9 mouse cellular contexts compared by ENCODE assay signal in the genomic region with DNA sequence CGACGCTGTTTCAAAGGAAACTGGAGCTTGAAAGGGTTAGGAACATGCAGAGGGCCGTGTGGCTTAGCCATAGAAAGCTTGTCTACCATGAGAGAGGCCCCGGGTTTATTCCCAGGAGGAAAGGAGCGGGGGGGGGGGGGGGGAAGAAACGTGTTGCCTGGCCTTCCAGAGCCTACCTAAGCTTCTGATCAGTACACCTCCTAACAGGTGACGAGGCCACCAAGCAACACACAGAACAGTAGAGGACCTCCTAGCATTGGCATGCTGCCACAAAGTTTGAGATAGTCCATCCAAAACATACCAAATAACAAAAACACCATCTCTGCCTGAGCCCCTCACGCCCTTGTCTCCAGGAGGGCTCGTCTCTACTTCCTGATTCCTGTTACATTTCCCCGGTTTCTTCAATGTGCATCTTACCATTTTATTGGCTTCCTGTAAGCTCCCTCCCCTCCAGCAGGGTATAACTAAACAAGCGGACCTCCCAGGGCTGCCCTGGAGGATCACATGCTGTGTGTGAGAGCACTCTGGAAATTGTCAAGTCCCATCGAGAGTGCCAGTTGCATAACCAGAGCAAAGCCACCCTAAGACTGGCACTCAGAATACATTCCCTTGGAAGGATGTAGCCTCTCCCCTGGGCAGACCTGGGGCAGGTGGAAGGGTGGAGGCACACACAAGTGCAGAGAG. TPM values are rescaled to one million over a fixed set of nuclear protein-coding genes. Genes with fewer than 3 reads are reported as not detected.
DNase-seq lines count a peak whose midpoint lies in the region; ATAC-seq and TF ChIP-seq lines count a peak whose summit lies in the region.
"Had no signal": no experiment of that assay in that cellular context is flagged by ENCODE, and none has a peak within 500 bp of the region (broad histone marks: within the 10 kb centered on the region; RNA-seq: fewer than 3 reads in every experiment).

No protein-coding gene starts in this region.

- no peaks in the 10 kb centered on the region for H3K9me3 ChIP-seq in forebrain, embryonic 15.5 days
- 0 out of 2 replicates have a peak, but pooled peaks cover 8% of the 10 kb centered on the region for H3K9me3 ChIP-seq in forebrain, embryonic 12.5 days
- H3K9me3 ChIP-seq in heart, postnatal 0 days (replicated peaks; ENCODE audit: control insufficient read depth, low read length), result no peaks in the 10 kb centered on the region

- 51% methylated on average over 12 of the region's 12 CpGs for WGBS in forebrain, embryonic 15.5 days
- 60% methylated on average over 12 of the region's 12 CpGs for WGBS in forebrain, embryonic 12.5 days
- 42% methylated on average over 12 of the region's 12 CpGs for WGBS in heart, postnatal 0 days

- no peak for DNase-seq in left cerebral cortex, adult 2 months (ENCODE audit: extremely low spot score in 1 of 2, low spot score in 2 of 2)
- no peak for DNase-seq in left cerebral cortex, postnatal 14 days (ENCODE audit: low spot score in 2 of 2)
- DNase-seq in heart, postnatal 0 days (ENCODE audit: low spot score), result no peak
- DNase-seq in lung, postnatal 4 days, result peak; percentile 74 to 87
- no peak for DNase-seq in retina, postnatal 1 day
- no peak for DNase-seq in urinary bladder, adult 18-20 months (ENCODE audit: low spot score in 2 of 2)

- H3K9ac ChIP-seq in forebrain, embryonic 15.5 days (replicated peaks), result 0 out of 2 replicates have a peak overlapping the region, but pooled peaks have one; percentile 14
- H3K9ac ChIP-seq in forebrain, embryonic 12.5 days, result no peak overlapping the region
- no peak overlapping the region for H3K9ac ChIP-seq in heart, postnatal 0 days (replicated peaks; ENCODE audit: low read depth, low read length)

- no peak overlapping the region for H3K4me3 ChIP-seq in forebrain, embryonic 15.5 days
- no peak overlapping the region for H3K4me3 ChIP-seq in forebrain, embryonic 12.5 days (replicated peaks)
- no peak overlapping the region for H3K4me3 ChIP-seq in left cerebral cortex, adult 2 months
- no peak overlapping the region for H3K4me3 ChIP-seq in heart, postnatal 0 days (ENCODE audit: low read depth, low read length)

- no peaks in the 10 kb centered on the region for H3K36me3 ChIP-seq in forebrain, embryonic 15.5 days
- 0 out of 2 replicates have a peak, but pooled peaks cover 7% of the 10 kb centered on the region for H3K36me3 ChIP-seq in forebrain, embryonic 12.5 days (replicated peaks)
- peaks cover 7% of the 10 kb centered on the region; the same call in 1 of the 2 replicates for H3K36me3 ChIP-seq in heart, postnatal 0 days (replicated peaks; ENCODE audit: control insufficient read depth, insufficient read depth, low read length)

- H3K27ac ChIP-seq in forebrain, embryonic 15.5 days (replicated peaks), result no peak overlapping the region; the same call in 1 of the 2 replicates
- H3K27ac ChIP-seq in forebrain, embryonic 12.5 days, result no peak overlapping the region
- H3K27ac ChIP-seq in left cerebral cortex, adult 2 months, result peak overlapping the region; percentile 82; the same call in 1 of the 2 replicates
- peak overlapping the region; percentile 44 for H3K27ac ChIP-seq in heart, postnatal 0 days (ENCODE audit: low read depth)

- H3K27me3 ChIP-seq in forebrain, embryonic 15.5 days, result no peaks in the 10 kb centered on the region
- H3K27me3 ChIP-seq in forebrain, embryonic 12.5 days, result peaks cover 19% of the 10 kb centered on the region
- H3K27me3 ChIP-seq in heart, postnatal 0 days (ENCODE audit: control insufficient read depth, insufficient read depth, low read length), result no peaks in the 10 kb centered on the region

- intact Hi-C loops in left cerebral cortex, adult 2 months (cut with DNase I), result no loop called here
- intact Hi-C loops in left cerebral cortex, postnatal 14 days (cut with DNase I), result no loop called here

- TF ChIP-seq EP300 in heart, postnatal 0 days (IDR thresholded peaks at IDR 0.05; ENCODE audit: low read depth), result no peak

- ATAC-seq in forebrain, embryonic 15.5 days (replicated peaks), result no peak
- no peak for ATAC-seq in forebrain, embryonic 12.5 days (ENCODE audit: low FRiP score)
- no peak for ATAC-seq in heart, postnatal 0 days (ENCODE audit: insufficient read depth, low read depth)
- ATAC-seq: CD4-positive, CD25-positive, alpha-beta regulatory T cell, adult 4 months had no signal

- H3K4me2 ChIP-seq in forebrain, embryonic 15.5 days (replicated peaks), result no peak overlapping the region
- H3K4me2 ChIP-seq in forebrain, embryonic 12.5 days, result no peak overlapping the region
- H3K4me2 ChIP-seq in heart, postnatal 0 days (ENCODE audit: low read depth, low read length), result 0 out of 2 replicates have a peak overlapping the region, but pooled peaks have one; percentile 45

- peaks cover 41% of the 10 kb centered on the region for H3K4me1 ChIP-seq in forebrain, embryonic 15.5 days
- H3K4me1 ChIP-seq in forebrain, embryonic 12.5 days, result peaks cover 48% of the 10 kb centered on the region
- peaks cover 65% of the 10 kb centered on the region for H3K4me1 ChIP-seq in heart, postnatal 0 days (ENCODE audit: control insufficient read depth, insufficient read depth)

- TF ChIP-seq CTCF in left cerebral cortex, adult 2 months (IDR thresholded peaks at IDR 0.05), result no peak
- TF ChIP-seq CTCF in heart, postnatal 0 days (IDR thresholded peaks at IDR 0.05; ENCODE audit: low read depth), result no peak

RNA-seq across cellular contexts. Expression of a gene that starts 21.6 kb away (rescaled TPM):
- polyA plus RNA-seq in forebrain, embryonic 15.5 days (2015; fragmentation: Nextera tagmentation; extraction: Ambion mirVana), result 25.9 and 26.6 TPM in 2 replicates
- polyA plus RNA-seq in forebrain, embryonic 12.5 days (2016; fragmentation: Nextera tagmentation; extraction: Ambion mirVana), result 23.7 and 24.1 TPM in 2 replicates
- total RNA-seq in left cerebral cortex, adult 2 months (2021), result 10 to 100 TPM; 38.4 to 41.6 TPM
- 10 to 100 TPM; 23.7 to 25.9 TPM for total RNA-seq in left cerebral cortex, postnatal 14 days (2021)
- total RNA-seq in heart, postnatal 0 days (2014; rRNA removed; ENCODE audit: low replicate concordance), result 34.4 and 36.9 TPM in 2 replicates
- polyA plus RNA-seq in heart, postnatal 0 days (2015; fragmentation: Nextera tagmentation; extraction: Ambion mirVana), result 15.6 TPM in 2 replicates

RNA-seq across cellular contexts. Expression of a gene that starts 44.4 kb away (rescaled TPM):
- polyA plus RNA-seq in forebrain, embryonic 15.5 days (2015; fragmentation: Nextera tagmentation; extraction: Ambion mirVana), result 64.9 and 66.6 TPM in 2 replicates
- 36.6 and 38.1 TPM in 2 replicates for polyA plus RNA-seq in forebrain, embryonic 12.5 days (2016; fragmentation: Nextera tagmentation; extraction: Ambion mirVana)
- total RNA-seq in left cerebral cortex, adult 2 months (2021), result 100 to 1,000 TPM; 157 to 161 TPM
- total RNA-seq in left cerebral cortex, postnatal 14 days (2021), result 100 to 1,000 TPM; 157 to 169 TPM
- 56.5 and 76.1 TPM in 2 replicates for total RNA-seq in heart, postnatal 0 days (2014; rRNA removed; ENCODE audit: low replicate concordance)
- polyA plus RNA-seq in heart, postnatal 0 days (2015; fragmentation: Nextera tagmentation; extraction: Ambion mirVana), result 90.9 and 92.1 TPM in 2 replicates

RNA-seq across cellular contexts. Expression of a gene that starts 54.9 kb away (rescaled TPM):
- polyA plus RNA-seq in forebrain, embryonic 15.5 days (2015; fragmentation: Nextera tagmentation; extraction: Ambion mirVana), result 8.6 and 9.0 TPM in 2 replicates
- 6.2 and 6.3 TPM in 2 replicates for polyA plus RNA-seq in forebrain, embryonic 12.5 days (2016; fragmentation: Nextera tagmentation; extraction: Ambion mirVana)
- 10 to 100 TPM; 46.5 to 50.4 TPM for total RNA-seq in left cerebral cortex, adult 2 months (2021)
- 10 to 100 TPM; 28.9 to 36.7 TPM for total RNA-seq in left cerebral cortex, postnatal 14 days (2021)
- total RNA-seq in heart, postnatal 0 days (2014; rRNA removed; ENCODE audit: low replicate concordance), result 51.6 and 57.8 TPM in 2 replicates
- polyA plus RNA-seq in heart, postnatal 0 days (2015; fragmentation: Nextera tagmentation; extraction: Ambion mirVana), result 15.5 and 17.6 TPM in 2 replicates

Comparison
In these comparisons a context has a peak if more than half of its experiments do, and no peak if none do; other contexts are left out.
1. H3K27ac ChIP-seq: peak in left cerebral cortex, adult 2 months (single experiment) and heart, postnatal 0 days (single experiment); none in forebrain, embryonic 15.5 days (single experiment) and forebrain, embryonic 12.5 days (single experiment).
2. DNase-seq: peak in lung, postnatal 4 days (2 of 2); none in left cerebral cortex, adult 2 months (0 of 2), left cerebral cortex, postnatal 14 days (0 of 2), heart, postnatal 0 days (single experiment), retina, postnatal 1 day (single experiment) and urinary bladder, adult 18-20 months (0 of 2).